Mouse (Mus musculus) forebrain, embryonic 10.5 days (tissue): ENCODE measurements around the gene Sco2. TPM values are rescaled to one million over a fixed set of nuclear protein-coding genes. Genes with fewer than 3 reads are reported as not detected.

ENCODE experiments used
- DNase-seq: peaks from one replicate; pipeline ENCODE4 v3.0.0-alpha.2; 2017; ENCODE audit warnings: low spot score; ENCODE audit errors: extremely low spot score
- H3K27ac ChIP-seq: fragments of 300-500 bp; sonication (generic); 2 replicates; pipeline ENCODE4 v1.5.1; 2016; ENCODE audit warnings: mild to moderate bottlenecking
- H3K27me3 ChIP-seq: fragments of 300-500 bp; sonication (generic); 2 replicates; pipeline ENCODE4 v1.6.1; 2016; ENCODE audit warnings: mild to moderate bottlenecking; ENCODE audit not compliant: poor library complexity, severe bottlenecking
- H3K36me3 ChIP-seq: fragments of 300-500 bp; sonication (generic); replicated peaks from 2 replicates; pipeline ENCODE4 v1.6.1; 2016; ENCODE audit warnings: mild to moderate bottlenecking, moderate library complexity
- H3K4me1 ChIP-seq: fragments of 300-500 bp; sonication (generic); 2 replicates; pipeline ENCODE4 v1.6.1; 2016
- H3K4me3 ChIP-seq: fragments of 300-500 bp; sonication (generic); 2 replicates; pipeline ENCODE4 v1.5.1; 2016; ENCODE audit warnings: mild to moderate bottlenecking, moderate library complexity
- H3K9me3 ChIP-seq: fragments of 300-500 bp; sonication (generic); 2 replicates; pipeline ENCODE4 v1.6.1; 2016; ENCODE audit warnings: mild to moderate bottlenecking, moderate library complexity
- WGBS: fragments of 180-500 bp; shearing (Covaris S2); methylation state at CpG from one replicate; pipeline ENCODE4 v1.1.7; 2016; 5-methylcytosine and 5-hydroxymethylcytosine counted together
- polyA plus RNA-seq: library from polyadenylated mRNA; unstranded; fragments of >200 nt; fragmentation: Nextera tagmentation; extraction: Ambion mirVana; gene quantifications from 2 replicates; pipeline ENCODE4 v1.2.1, GENCODE M21; 2016

Sco2 gene
- polyA plus RNA-seq, 1 experiment from 2014 or later, result 7.2 TPM

- peaks cover 99% of the 10 kb centered on the region for H3K36me3 ChIP-seq
Measured at GRCm38 (mm10) chr15:89363051-89363450, 10.6 kb downstream of the Sco2 start.

GRCm38 (mm10) chr15:89358784-89359183 is 14.9 kb downstream of the Sco2 start:
- Histone ChIP-seq H3K27me3 (no peaks in the 10 kb centered on the region), H3K27ac (no peak overlapping the region), H3K36me3 (peaks cover 64% of the 10 kb centered on the region), H3K9me3 (no peaks in the 10 kb centered on the region), H3K4me3 (no peak overlapping the region), H3K4me1 (peaks cover 33% of the 10 kb centered on the region)
- DNase-seq, result no peak
- WGBS, result 88% methylated on average over 3 of the region's 3 CpGs

More at GRCm38 (mm10) chr15:89363051-89363450, 10.6 kb downstream of the Sco2 start:
- H3K4me3 ChIP-seq, result no peak overlapping the region
- H3K27ac ChIP-seq, result no peak overlapping the region
- H3K9me3 ChIP-seq, result no peaks in the 10 kb centered on the region
- H3K27me3 ChIP-seq, result no peaks in the 10 kb centered on the region
- no peak for DNase-seq
- 96% methylated on average over 7 of the region's 7 CpGs for WGBS
- H3K4me1 ChIP-seq, result peaks cover 4% of the 10 kb centered on the region; the same call in 1 of the 2 replicates

DNA sequence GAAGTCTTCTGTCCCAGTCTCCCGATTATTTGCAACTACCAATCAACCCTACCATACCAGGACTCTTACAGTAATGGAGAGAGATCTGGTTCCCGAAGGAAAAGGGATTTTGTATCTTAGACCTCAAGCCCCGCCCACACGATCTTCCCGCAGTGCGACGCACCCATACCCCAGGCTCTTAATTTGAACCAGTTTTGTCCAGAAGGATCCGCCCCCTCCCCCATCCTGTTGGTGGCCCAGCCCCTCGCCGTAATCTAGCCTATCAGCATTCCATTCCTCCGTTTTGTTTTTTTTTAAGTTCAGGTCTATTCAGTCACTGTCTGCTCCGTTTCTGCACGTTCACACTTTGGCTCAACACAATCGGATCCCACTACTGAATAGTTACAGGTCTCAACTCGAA is 17.3 kb downstream of the Sco2 start:
- peak; percentile 87 for DNase-seq
- Histone ChIP-seq H3K4me3 (peak overlapping the region; percentile 69), H3K27ac (peak overlapping the region; percentile 95), H3K27me3 (no peaks in the 10 kb centered on the region), H3K4me1 (peaks cover 35% of the 10 kb centered on the region), H3K36me3 (peaks cover 64% of the 10 kb centered on the region), H3K9me3 (no peaks in the 10 kb centered on the region)
- under 1% methylated on average over 15 of the region's 15 CpGs for WGBS

DNA sequence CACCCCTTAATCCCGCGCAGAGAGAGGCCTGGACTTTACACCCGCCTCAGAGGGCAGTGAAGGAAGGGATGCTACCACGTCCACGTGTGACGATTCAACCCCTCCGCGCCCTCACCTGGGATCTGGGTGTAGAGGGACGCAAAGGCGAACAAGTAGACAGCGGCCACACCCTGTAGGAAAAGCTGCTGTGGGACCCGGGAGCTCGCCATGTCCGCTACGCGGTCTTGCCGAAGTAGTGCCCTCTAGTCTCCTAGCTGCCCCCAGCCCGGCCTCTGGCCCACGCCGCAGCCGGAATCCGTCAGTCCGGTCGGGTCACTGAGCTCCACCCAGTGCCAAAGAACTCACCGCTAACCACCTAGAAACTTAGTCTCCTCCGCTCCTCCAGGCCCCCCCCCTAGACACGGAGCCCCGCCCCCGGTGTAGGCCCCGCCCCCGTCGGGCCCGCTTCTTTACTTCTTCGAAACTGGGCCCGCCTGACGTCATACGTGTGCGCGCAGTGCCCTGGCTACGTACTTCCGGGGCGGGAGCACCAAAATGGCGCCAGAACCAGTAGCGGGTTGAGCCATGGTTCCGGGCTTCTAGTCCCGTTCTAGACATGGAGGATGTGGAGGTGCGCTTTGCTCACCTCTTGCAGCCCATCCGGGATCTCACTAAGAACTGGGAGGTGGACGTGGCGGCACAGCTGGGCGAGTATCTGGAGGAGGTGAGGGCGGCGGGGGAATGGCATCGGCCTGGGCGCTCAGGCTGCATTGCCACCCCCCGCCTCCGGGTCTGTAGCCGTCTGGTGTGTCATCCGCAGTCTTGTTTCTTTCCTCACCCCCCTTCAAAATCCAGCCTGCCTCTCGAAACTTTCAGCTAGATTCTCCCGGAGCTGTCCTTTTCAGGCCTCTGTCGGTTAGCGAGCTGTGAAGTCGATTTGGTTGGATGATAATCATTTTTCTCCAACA is 18.1 kb downstream of the Sco2 start, which contains the start of the genes Lmf2 and Ncaph2:
Lmf2 (minus strand) TSS at position 419 of the 947 bp plus-strand sequence.
Ncaph2 (plus strand) TSS at position 479 of the 947 bp plus-strand sequence.
- peaks cover 64% of the 10 kb centered on the region for H3K36me3 ChIP-seq
- H3K27me3 ChIP-seq, result no peaks in the 10 kb centered on the region
- no peaks in the 10 kb centered on the region for H3K9me3 ChIP-seq
- peak within 1 kb of the TSS; percentile 69 for H3K4me3 ChIP-seq
- peaks cover 35% of the 10 kb centered on the region for H3K4me1 ChIP-seq
- under 1% methylated on average over 64 of the region's 64 CpGs for WGBS
- peak within 1 kb of the TSS; percentile 95 for H3K27ac ChIP-seq
- peak; percentile 98 for DNase-seq

DNA sequence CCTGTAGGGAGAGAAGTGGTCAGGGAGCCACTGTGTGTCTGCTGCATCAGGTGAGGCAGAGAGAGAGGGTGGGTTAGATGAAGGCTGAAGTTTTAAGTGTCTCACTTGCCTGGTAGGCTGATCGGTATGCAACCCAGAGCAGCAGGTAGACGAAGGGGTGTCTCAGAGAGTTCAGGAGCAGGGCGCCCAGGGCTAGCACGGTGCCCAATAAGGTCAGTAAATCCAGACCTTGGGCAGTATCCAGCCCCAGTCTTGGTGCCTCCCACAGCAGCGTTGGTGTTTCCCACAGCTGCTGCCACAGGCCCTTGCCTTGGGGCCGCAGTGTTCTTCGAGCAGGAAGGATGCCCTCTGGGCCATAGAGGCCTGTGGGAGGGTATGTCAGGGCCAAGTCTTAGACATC is 19.2 kb downstream of the Sco2 start:
- Histone ChIP-seq H3K36me3 (peaks cover 63% of the 10 kb centered on the region), H3K4me3 (peak overlapping the region; percentile 69), H3K27me3 (no peaks in the 10 kb centered on the region), H3K4me1 (peaks cover 35% of the 10 kb centered on the region), H3K9me3 (no peaks in the 10 kb centered on the region), H3K27ac (peak overlapping the region; percentile 95)
- WGBS, result 86% methylated on average over 7 of the region's 7 CpGs
- no peak for DNase-seq

DNA sequence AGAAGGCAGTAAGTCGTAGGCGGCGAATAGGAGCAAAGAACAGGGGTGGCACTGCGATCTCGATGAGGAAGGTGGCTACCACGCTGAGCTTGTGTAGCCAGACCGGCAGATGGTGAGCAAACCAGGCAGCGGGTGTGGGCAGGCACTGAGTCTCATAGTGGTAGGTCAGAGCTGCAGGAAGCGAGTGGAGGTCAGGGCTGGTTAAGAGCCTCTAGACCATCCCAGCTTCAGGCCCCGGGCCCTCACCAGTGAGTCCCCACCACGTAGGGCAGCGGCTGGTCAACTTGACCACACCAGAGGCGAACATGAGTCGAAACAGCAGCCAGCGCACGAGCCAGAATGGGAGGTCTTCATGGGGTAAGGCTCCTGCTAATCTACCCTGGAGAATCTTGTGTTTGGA is 19.8 kb downstream of the Sco2 start:
- H3K9me3 ChIP-seq, result no peaks in the 10 kb centered on the region
- peaks cover 35% of the 10 kb centered on the region for H3K4me1 ChIP-seq
- DNase-seq, result no peak
- 96% methylated on average over 16 of the region's 16 CpGs for WGBS
- peak overlapping the region; percentile 69 for H3K4me3 ChIP-seq
- no peaks in the 10 kb centered on the region for H3K27me3 ChIP-seq
- H3K27ac ChIP-seq, result peak overlapping the region; percentile 95; the same call in 1 of the 2 replicates
- peaks cover 58% of the 10 kb centered on the region for H3K36me3 ChIP-seq

- DNase-seq, result no peak
- Histone ChIP-seq H3K4me3 (no peak overlapping the region), H3K4me1 (peaks cover 30% of the 10 kb centered on the region), H3K27me3 (no peaks in the 10 kb centered on the region), H3K27ac (no peak overlapping the region), H3K36me3 (peaks cover 51% of the 10 kb centered on the region), H3K9me3 (no peaks in the 10 kb centered on the region)
- 94% methylated on average over 12 of the region's 12 CpGs for WGBS
Measured at GRCm38 (mm10) chr15:89352795-89353194, 20.9 kb downstream of the Sco2 start.

GRCm38 (mm10) chr15:89352054-89352453 is 21.6 kb downstream of the Sco2 start:
- 97% methylated on average over 14 of the region's 14 CpGs for WGBS
- no peaks in the 10 kb centered on the region for H3K27me3 ChIP-seq
- peaks cover 49% of the 10 kb centered on the region for H3K36me3 ChIP-seq
- H3K4me1 ChIP-seq, result peaks cover 22% of the 10 kb centered on the region
- no peak for DNase-seq
- H3K4me3 ChIP-seq, result no peak overlapping the region
- no peaks in the 10 kb centered on the region for H3K9me3 ChIP-seq
- H3K27ac ChIP-seq, result no peak overlapping the region

- no peak for DNase-seq
- H3K27ac ChIP-seq, result no peak overlapping the region
- peaks cover 49% of the 10 kb centered on the region for H3K36me3 ChIP-seq
- H3K9me3 ChIP-seq, result no peaks in the 10 kb centered on the region
- no peak overlapping the region for H3K4me3 ChIP-seq
- peaks cover 18% of the 10 kb centered on the region for H3K4me1 ChIP-seq
- H3K27me3 ChIP-seq, result no peaks in the 10 kb centered on the region
- 90% methylated on average over 15 of the region's 15 CpGs for WGBS
Measured at GRCm38 (mm10) chr15:89351302-89351701, 22.3 kb downstream of the Sco2 start.

DNA sequence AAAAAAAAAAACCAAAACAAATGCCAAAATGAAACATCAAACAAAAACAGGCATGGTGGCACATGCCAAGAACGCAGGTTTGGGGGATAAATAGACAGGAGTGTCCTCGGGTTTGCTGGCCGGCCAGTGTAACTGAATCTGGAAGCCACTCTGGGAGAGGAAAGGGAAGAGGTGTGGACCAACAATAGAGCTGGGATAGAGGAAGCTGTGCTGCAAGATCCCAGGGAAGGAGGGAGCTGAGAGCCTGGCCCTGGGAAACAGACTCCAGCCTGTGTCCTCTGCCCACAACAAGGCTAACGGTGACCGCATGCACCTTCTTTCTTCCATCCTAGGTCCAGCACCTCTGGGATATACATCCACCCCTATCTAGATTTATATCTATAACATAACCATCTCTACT is 23.2 kb downstream of the Sco2 start:
- Histone ChIP-seq H3K36me3 (peaks cover 49% of the 10 kb centered on the region), H3K27me3 (no peaks in the 10 kb centered on the region), H3K4me1 (peaks cover 18% of the 10 kb centered on the region), H3K27ac (no peak overlapping the region), H3K9me3 (no peaks in the 10 kb centered on the region), H3K4me3 (no peak overlapping the region)
- no peak for DNase-seq
- 91% methylated on average over 5 of the region's 5 CpGs for WGBS

DNA sequence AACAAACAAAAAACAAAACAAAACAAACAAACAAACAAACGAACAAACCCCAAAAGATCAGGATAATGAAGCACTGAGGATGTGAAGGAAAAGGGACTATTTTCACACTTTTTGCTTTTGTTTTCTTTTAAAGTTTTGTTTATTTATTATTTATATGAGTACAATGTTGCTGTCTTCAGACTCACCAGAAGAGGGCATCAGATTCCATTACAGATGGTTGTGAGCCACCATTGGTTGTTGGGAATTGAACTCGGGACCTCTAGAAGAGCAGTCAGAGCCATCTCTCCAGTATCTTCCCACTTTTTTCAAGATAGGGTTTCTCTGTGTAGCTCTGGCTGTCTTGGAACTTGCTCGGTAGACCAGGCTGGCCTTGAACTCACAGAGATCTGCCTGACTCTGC is 30.3 kb downstream of the Sco2 start:
- Histone ChIP-seq H3K27ac (no peak overlapping the region), H3K27me3 (no peaks in the 10 kb centered on the region), H3K4me3 (no peak overlapping the region), H3K4me1 (no peaks in the 10 kb centered on the region), H3K36me3 (no peaks in the 10 kb centered on the region), H3K9me3 (no peaks in the 10 kb centered on the region)
- 93% methylated on average over 3 of the region's 3 CpGs for WGBS
- no peak for DNase-seq

GRCm38 (mm10) chr15:89341678-89342077 is 32.0 kb downstream of the Sco2 start:
- H3K4me3 ChIP-seq, result no peak overlapping the region
- no peaks in the 10 kb centered on the region for H3K36me3 ChIP-seq
- H3K27me3 ChIP-seq, result no peaks in the 10 kb centered on the region
- H3K27ac ChIP-seq, result no peak overlapping the region
- 51% methylated on average over 1 of the region's 1 CpGs for WGBS
- no peaks in the 10 kb centered on the region for H3K4me1 ChIP-seq
- DNase-seq, result no peak
- H3K9me3 ChIP-seq, result no peaks in the 10 kb centered on the region

- no peak for DNase-seq
- WGBS, result 87% methylated on average over 3 of the region's 3 CpGs
- no peak overlapping the region for H3K27ac ChIP-seq
Measured at GRCm38 (mm10) chr15:89340136-89340535, 33.5 kb downstream of the Sco2 start.

More at GRCm38 (mm10) chr15:89340136-89340535, 33.5 kb downstream of the Sco2 start:
- no peaks in the 10 kb centered on the region for H3K27me3 ChIP-seq
- H3K4me3 ChIP-seq, result no peak overlapping the region
- H3K36me3 ChIP-seq, result no peaks in the 10 kb centered on the region
- no peaks in the 10 kb centered on the region for H3K4me1 ChIP-seq
- no peaks in the 10 kb centered on the region for H3K9me3 ChIP-seq
